Mouse (Mus musculus) lung, adult 2 months (tissue): ENCODE results near the gene Nenf. TPM values are rescaled to one million over a fixed set of nuclear protein-coding genes. Genes with fewer than 3 reads are reported as not detected.
A peak's percentile ranks its signal among the peaks of the same experiment; 100 is the strongest.

Source experiments
- DNase-seq: peaks from one replicate; pipeline ENCODE4 v3.0.0; 2022
- H3K4me1 ChIP-seq: fragments of 200-500 bp; 2 replicates; pipeline ENCODE4 v1.6.1; 2011; ENCODE audit warnings: low read length; ENCODE audit not compliant: control insufficient read depth, insufficient read depth
- H3K4me3 ChIP-seq: fragments of 200-500 bp; replicated peaks from 2 replicates; pipeline ENCODE3; 2011; ENCODE audit warnings: low read depth, mild to moderate bottlenecking, control low read depth, low read length; ENCODE audit errors: extremely low read depth
- CTCF ChIP-seq: fragments of 200-500 bp; IDR thresholded peaks from 2 replicates; pipeline ENCODE4 v1.5.1; 2011; ENCODE audit warnings: mild to moderate bottlenecking, low read length, control low read depth; ENCODE audit not compliant: insufficient read depth
- POLR2A ChIP-seq: fragments of 200-500 bp; IDR thresholded peaks from 2 replicates; pipeline ENCODE4 v1.6.1; 2011; ENCODE audit warnings: low read depth, mild to moderate bottlenecking, control low read depth, low read length, borderline replicate concordance; ENCODE audit errors: extremely low read depth
- WGBS: fragments of 180-500 bp; shearing (Covaris S2); methylation state at CpG from one replicate; pipeline ENCODE4 v1.1.7; 2018; 5-methylcytosine and 5-hydroxymethylcytosine counted together
- polyA plus RNA-seq: library from polyadenylated mRNA; depleted of rRNA; stranded (reverse); fragments of >200 nt; gene quantifications from 2 replicates; pipeline ENCODE4 v1.2.3, GENCODE M21; 2012

The Nenf gene
- polyA plus RNA-seq, 1 experiment, result 164 TPM

DNA sequence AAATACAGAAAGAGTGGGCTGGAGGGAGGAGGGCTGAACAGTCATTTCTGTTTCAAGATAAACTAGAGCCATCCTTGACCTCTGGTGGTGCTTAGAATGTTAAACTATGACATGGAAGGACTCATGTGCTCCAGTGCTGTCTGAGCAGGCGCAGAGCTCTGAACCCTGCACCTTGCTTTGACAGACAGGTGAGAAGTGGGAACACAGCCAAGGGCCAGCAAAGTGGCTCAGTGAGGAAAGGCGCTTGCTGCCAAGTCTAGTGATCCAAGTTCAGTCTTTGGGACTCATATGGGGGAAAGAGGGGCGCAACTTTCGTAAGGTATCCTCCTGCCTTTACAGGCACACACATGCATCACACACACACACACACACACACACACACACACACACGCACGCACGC is 41.8 kb downstream of the Nenf start:
- DNase-seq, result no peak
- Histone ChIP-seq H3K4me1 (peaks cover 6% of the 10 kb centered on the region), H3K4me3 (no peak overlapping the region)
- TF ChIP-seq CTCF, result no peak
- TF ChIP-seq POLR2A, result no peak
- WGBS, result 92% methylated on average over 7 of the region's 7 CpGs

DNA sequence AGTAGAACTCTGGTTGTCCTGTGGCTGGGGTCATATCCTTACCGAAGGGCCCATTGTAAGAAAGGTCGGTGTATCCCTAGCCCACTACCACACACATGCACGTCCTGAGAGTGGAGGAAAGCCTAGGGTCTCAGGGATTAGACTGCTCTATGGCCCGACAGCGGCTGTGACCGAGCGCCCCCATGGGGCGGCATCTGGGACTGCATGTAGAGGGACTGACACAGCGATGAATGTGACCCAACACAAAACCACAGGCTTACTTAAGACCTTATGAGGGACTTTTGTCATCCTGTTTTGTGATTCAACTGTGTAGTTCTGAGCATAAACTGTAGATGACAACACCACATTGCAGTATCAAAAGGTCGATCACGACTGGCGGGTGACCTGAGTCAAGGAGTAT is 42.5 kb downstream of the Nenf start:
- 6% methylated on average over 12 of the region's 12 CpGs for WGBS
- peak; percentile 80 for DNase-seq
- TF ChIP-seq POLR2A, result no peak
- peak; percentile 79 for TF ChIP-seq CTCF
- Histone ChIP-seq H3K4me1 (peaks cover 6% of the 10 kb centered on the region), H3K4me3 (no peak overlapping the region)

DNA sequence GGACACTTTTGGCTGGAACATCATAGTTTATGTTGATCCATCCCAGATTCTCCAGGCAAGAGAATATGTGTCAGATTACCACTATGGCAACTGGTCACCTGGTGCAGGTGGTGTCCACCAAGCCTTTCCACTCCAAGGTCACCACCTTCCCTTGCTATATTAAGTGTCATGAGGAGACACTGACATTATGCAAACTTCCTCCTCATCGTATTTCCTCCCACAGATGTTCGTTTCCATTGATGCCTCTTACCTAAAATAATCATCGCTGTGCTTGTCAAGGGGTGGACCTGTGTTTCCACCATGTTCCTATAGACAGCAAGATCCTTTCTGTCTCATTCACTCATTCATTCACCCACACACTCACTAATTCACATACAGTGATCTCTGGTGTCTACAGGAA is 45.3 kb downstream of the Nenf start:
- 46% methylated on average over 3 of the region's 3 CpGs for WGBS
- no peak for DNase-seq
- H3K4me3 ChIP-seq, result no peak overlapping the region
- no peaks in the 10 kb centered on the region; the same call in 1 of the 2 replicates for H3K4me1 ChIP-seq
- TF ChIP-seq POLR2A (no peak), CTCF (no peak)

DNA sequence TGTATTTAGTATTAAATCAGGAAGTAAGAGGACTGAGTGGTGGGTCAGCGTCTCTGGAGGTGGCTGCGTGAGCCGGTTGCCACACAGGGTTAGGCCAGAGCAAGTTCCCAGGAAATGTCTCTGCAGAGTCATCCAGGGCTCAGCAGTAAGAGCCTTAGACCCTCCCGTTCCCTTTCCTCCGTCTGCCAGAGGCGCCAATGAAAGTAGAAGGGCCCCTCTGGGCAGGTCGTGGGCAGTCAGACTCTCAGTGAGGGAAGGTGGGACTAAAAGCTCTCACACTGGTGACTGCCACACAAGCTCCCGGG is 48.4 kb downstream of the Nenf start:
- Histone ChIP-seq H3K4me3 (no peak overlapping the region), H3K4me1 (no peaks in the 10 kb centered on the region; the same call in 1 of the 2 replicates)
- 35% methylated on average over 8 of the region's 8 CpGs for WGBS
- no peak for DNase-seq
- TF ChIP-seq POLR2A, result no peak
- no peak for TF ChIP-seq CTCF

DNA sequence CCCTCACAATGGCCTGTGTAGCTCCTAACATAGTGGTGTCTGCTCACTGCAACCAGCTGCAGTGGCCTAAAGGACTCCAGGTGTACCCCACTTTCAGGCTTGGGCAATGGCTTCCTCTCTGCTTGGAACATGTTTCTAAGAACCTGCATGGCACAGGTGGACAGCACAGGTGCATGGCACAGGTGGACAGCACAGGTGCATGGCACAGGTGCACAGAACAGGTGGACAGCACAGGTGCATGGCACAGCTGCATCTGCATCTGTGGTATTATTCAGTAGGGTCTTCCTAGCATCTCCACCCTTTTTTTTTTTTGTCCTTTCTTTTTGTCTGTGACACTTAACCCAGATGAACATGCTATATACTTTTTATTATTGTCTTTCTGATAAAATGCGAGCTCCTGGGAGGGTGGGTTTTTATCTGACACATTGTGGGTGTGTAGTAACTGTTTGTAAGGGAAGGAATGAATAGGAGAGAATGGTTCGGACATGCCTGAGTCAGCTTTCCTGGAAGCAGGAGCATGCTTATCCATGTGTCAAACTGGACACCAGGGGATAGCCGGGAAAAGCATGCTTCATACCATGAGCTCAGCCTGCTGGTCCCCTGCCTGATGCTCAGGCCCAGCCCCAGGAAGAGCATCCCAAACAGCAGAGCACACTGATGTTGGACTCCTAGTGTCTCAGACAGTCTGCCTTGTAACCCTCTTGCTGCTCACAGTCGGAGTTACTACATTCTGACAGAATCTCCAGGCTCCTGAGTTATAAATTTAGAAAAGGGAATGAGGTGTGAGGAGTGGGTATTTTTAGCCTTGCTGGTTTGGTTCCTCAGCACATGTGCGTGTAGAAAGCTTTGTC is 49.0 kb downstream of the Nenf start:
- Histone ChIP-seq H3K4me1 (no peaks in the 10 kb centered on the region; the same call in 1 of the 2 replicates), H3K4me3 (no peak overlapping the region)
- no peak for TF ChIP-seq CTCF
- no peak for TF ChIP-seq POLR2A
- no peak for DNase-seq
- 55% methylated on average over 5 of the region's 5 CpGs for WGBS

DNA sequence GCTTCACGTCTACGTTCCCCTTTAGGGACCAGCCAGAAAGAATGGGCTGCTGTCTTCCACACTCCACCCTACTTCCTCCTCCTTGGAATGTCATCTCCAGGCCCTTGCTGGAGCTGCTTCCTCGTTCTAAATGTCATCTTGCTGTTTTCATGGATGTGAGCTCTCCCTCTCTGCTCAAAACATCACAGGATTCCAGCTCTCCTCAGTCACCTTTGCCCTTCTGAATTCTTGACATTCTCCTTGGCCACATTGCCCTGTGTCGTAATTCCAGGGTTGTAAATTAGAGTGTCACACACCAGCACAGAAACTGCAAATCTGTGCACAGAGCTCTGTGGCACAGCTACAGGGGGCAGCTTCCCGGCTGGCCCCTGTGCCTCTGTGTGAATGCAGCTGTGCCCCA is 50.1 kb downstream of the Nenf start:
- 41% methylated on average over 5 of the region's 5 CpGs for WGBS
- Histone ChIP-seq H3K4me3 (no peak overlapping the region), H3K4me1 (no peaks in the 10 kb centered on the region; the same call in 1 of the 2 replicates)
- no peak for TF ChIP-seq POLR2A
- no peak for TF ChIP-seq CTCF
- no peak for DNase-seq

DNA sequence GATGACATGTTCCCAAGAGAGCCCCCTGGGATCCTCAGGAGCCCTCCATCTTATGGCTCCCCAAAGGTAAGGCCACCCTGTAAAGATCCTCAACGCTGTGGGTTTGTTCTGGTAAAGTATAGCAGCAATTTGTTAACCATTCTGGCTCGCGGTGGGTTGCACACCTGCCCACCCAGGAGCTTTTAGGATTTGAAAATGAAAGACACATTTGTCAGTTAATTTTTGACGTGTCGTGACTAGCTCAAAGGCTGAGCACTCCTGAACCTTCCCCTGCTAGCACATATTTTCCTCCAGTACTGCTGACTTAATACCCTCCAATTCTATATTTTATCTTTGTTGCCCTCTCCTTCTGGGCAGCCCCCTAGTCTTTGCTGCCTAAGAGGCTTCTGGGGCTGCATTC is 50.8 kb downstream of the Nenf start:
- Histone ChIP-seq H3K4me1 (no peaks in the 10 kb centered on the region; the same call in 1 of the 2 replicates), H3K4me3 (no peak overlapping the region)
- DNase-seq, result no peak
- 87% methylated on average over 5 of the region's 5 CpGs for WGBS
- TF ChIP-seq CTCF, result no peak
- TF ChIP-seq POLR2A, result no peak

DNA sequence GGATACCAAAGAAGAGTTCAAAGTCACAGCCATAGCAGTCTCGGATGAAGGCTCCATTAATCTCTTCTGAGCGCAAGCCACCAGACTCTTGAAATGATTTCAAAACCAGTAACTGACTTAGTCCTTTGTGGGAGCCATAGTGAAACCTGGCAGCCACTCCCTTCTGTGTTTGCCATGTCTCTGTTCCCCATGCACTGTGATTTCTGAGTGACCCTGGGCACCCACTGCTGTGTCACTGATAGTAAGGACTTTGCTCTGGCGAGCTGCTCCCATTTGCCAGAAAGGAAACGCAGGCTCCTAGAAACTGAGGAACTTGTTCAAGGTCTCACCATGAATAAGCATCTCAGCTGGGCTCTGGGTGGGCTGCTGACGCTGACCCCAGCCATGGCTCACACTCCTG is 54.5 kb downstream of the Nenf start:
- WGBS, result 88% methylated on average over 5 of the region's 5 CpGs
- Histone ChIP-seq H3K4me1 (no peaks in the 10 kb centered on the region), H3K4me3 (no peak overlapping the region)
- TF ChIP-seq CTCF, result no peak
- no peak for TF ChIP-seq POLR2A
- DNase-seq, result no peak

DNA sequence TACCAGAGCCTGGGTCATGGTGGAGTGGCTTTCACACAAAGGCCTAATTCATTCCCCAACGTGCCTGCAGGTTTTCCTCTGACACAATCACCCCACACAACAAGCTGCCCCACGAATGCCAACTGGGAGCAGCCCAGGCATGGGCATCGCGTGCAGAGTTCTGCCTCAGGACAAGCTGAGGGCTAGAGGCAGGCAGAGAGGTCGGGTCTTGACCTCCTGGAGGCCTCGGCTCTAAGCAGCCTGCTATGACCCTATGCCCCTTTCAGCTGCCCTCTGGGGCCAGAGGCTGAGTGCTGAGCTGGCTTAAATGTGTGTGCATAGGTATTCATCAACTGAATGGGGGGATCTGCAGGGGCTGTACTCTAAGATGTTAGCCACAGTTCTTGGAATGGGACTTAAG is 56.1 kb downstream of the Nenf start:
- 62% methylated on average over 6 of the region's 6 CpGs for WGBS
- no peak overlapping the region for H3K4me3 ChIP-seq
- TF ChIP-seq POLR2A (no peak), CTCF (no peak)
- DNase-seq, result no peak
- H3K4me1 ChIP-seq, result no peaks in the 10 kb centered on the region

DNA sequence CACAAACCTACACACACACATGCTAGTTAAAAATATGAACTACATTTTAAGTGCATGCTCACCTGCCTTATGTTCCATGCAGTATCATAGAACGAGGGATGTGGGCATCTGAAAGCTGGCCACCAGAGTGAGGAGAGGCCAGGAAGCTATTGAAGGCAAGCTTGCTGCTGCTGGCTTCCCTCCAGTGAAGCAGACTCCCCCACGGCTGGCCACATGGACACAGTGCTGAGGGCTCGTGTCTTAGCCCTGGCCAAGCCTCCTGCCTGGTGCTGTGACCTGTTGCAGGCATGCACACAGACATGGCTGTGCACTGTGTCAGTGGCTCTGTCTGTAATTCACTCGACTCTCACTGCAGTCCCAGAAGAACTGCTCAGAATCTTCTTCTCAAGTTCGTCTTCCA is 58.3 kb downstream of the Nenf start:
- no peak overlapping the region for H3K4me3 ChIP-seq
- 45% methylated on average over 5 of the region's 5 CpGs for WGBS
- DNase-seq, result no peak
- TF ChIP-seq POLR2A (no peak), CTCF (no peak)
- no peaks in the 10 kb centered on the region for H3K4me1 ChIP-seq
